In the genomic region with DNA sequence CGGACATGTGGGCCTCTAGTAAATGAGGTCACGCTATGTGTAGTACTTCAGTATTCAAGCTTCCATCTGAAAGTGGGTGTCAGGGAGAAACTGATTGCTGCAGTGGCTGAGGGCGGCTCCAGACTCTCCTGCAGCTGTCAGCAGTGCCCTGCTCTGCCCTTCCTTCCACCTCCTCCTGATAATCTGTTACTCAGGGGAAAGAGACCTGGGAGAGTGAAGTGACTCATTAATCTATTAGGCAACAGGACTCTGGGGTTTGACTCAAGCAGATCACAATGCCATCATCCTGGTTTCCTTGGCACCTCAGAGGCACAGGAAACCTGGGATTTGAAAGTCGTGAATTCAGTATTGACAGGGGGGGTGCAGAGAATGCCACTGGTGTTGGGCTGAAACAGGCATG, we compare ENCODE assay signal across 13 mouse cellular contexts.
A peak's percentile ranks its signal among the peaks of the same experiment; 100 is the strongest.
DNase-seq lines count a peak whose midpoint lies in the region; ATAC-seq and TF ChIP-seq lines count a peak whose summit lies in the region.
"Had no signal": no experiment of that assay in that cellular context is flagged by ENCODE, and none has a peak within 500 bp of the region (broad histone marks: within the 10 kb centered on the region; RNA-seq: fewer than 3 reads in every experiment).

No protein-coding gene starts in this region.

- H3K4me2 ChIP-seq in heart, embryonic 12.5 days: no peak overlapping the region
- no peak overlapping the region for H3K4me2 ChIP-seq in lung, postnatal 0 days (replicated peaks; ENCODE audit: low read depth, low read length)
- H3K4me2 ChIP-seq in limb, embryonic 11.5 days (ENCODE audit: low read depth, severe bottlenecking): no peak overlapping the region
- H3K4me2 ChIP-seq: embryonic facial prominence, embryonic 15.5 days had no signal

- no peak for DNase-seq in heart, postnatal 25 days (ENCODE audit: low spot score)
- DNase-seq in lung, postnatal 0 days (ENCODE audit: low spot score): peak; percentile 18
- no peak for DNase-seq in lung, postnatal 36 days
- peak; percentile 28 for DNase-seq in limb, embryonic 11.5 days (ENCODE audit: low spot score)
- no peak for DNase-seq in thymus, postnatal 0 days (ENCODE audit: low spot score)
- DNase-seq in c-Kit-positive CD71-positive TER-119-positive erythroid progenitor cells, embryonic 14.5 days (ENCODE audit: low spot score): no peak
- DNase-seq: cerebellum, postnatal 10 days; lung, adult 2 months; right cerebral cortex, adult 18-20 months; thymus, postnatal 14 days had no signal

- no peak overlapping the region for H3K9ac ChIP-seq in heart, embryonic 12.5 days
- no peak overlapping the region for H3K9ac ChIP-seq in lung, postnatal 0 days (replicated peaks; ENCODE audit: low read depth)
- no peak overlapping the region for H3K9ac ChIP-seq in limb, embryonic 11.5 days (ENCODE audit: low read length)
- H3K9ac ChIP-seq: embryonic facial prominence, embryonic 15.5 days had no signal

- WGBS in heart, embryonic 12.5 days: 12% methylated on average over 4 of the region's 4 CpGs
- WGBS in lung, postnatal 0 days: 49% methylated on average over 4 of the region's 4 CpGs
- WGBS in limb, embryonic 11.5 days: 33% methylated on average over 4 of the region's 4 CpGs

- peaks cover 9% of the 10 kb centered on the region for H3K4me1 ChIP-seq in heart, embryonic 12.5 days (replicated peaks)
- H3K4me1 ChIP-seq in lung, postnatal 0 days (ENCODE audit: insufficient read depth, low read depth, low read length): no peaks in the 10 kb centered on the region
- no peaks in the 10 kb centered on the region; the same call in 1 of the 2 replicates for H3K4me1 ChIP-seq in limb, embryonic 11.5 days (ENCODE audit: control insufficient read depth, insufficient read depth, low read length)

- no peak overlapping the region for H3K4me3 ChIP-seq in heart, embryonic 12.5 days
- H3K4me3 ChIP-seq in lung, postnatal 0 days (ENCODE audit: low read depth, low read length): no peak overlapping the region
- no peak overlapping the region for H3K4me3 ChIP-seq in limb, embryonic 11.5 days (ENCODE audit: low read depth, low read length)
- H3K4me3 ChIP-seq: embryonic facial prominence, embryonic 15.5 days had no signal

- H3K27me3 ChIP-seq in heart, embryonic 12.5 days (replicated peaks): no peaks in the 10 kb centered on the region
- H3K27me3 ChIP-seq in lung, postnatal 0 days (replicated peaks; ENCODE audit: insufficient read depth, low read length): no peaks in the 10 kb centered on the region
- no peaks in the 10 kb centered on the region for H3K27me3 ChIP-seq in limb, embryonic 11.5 days (ENCODE audit: control insufficient read depth, insufficient read depth, low read length)
- H3K27me3 ChIP-seq: embryonic facial prominence, embryonic 15.5 days had no signal

- no peak for TF ChIP-seq CTCF in lung, postnatal 0 days (IDR thresholded peaks at IDR 0.05)

- intact Hi-C loops in heart, postnatal 25 days (cut with DNase I): no loop called here

- no peak overlapping the region; the same call in 1 of the 2 replicates for H3K27ac ChIP-seq in heart, embryonic 12.5 days (ENCODE audit: poor library complexity, severe bottlenecking)
- H3K27ac ChIP-seq in lung, postnatal 0 days (ENCODE audit: low read length): no peak overlapping the region
- no peak overlapping the region; the same call in 1 of the 2 replicates for H3K27ac ChIP-seq in limb, embryonic 11.5 days (replicated peaks; ENCODE audit: low read depth, low read length)
- H3K27ac ChIP-seq: embryonic facial prominence, embryonic 15.5 days had no signal

- ATAC-seq in heart, embryonic 12.5 days (ENCODE audit: insufficient number of reproducible peaks, low FRiP score): peak; percentile 64; the same call in 1 of the 2 replicates
- no peak for ATAC-seq in lung, postnatal 0 days
- no peak for ATAC-seq in limb, embryonic 11.5 days (ENCODE audit: insufficient number of reproducible peaks, low FRiP score, low TSS enrichment, low read depth)
- ATAC-seq: CD4-positive, CD25-positive, alpha-beta regulatory T cell, adult 4 months had no signal

- TF ChIP-seq EP300 in lung, postnatal 0 days (IDR thresholded peaks at IDR 0.05): no peak

- H3K36me3 ChIP-seq in heart, embryonic 12.5 days: no peaks in the 10 kb centered on the region
- H3K36me3 ChIP-seq in lung, postnatal 0 days (ENCODE audit: insufficient read depth, low read length): no peaks in the 10 kb centered on the region
- no peaks in the 10 kb centered on the region for H3K36me3 ChIP-seq in limb, embryonic 11.5 days (ENCODE audit: control insufficient read depth, insufficient read depth, low read length)
- H3K36me3 ChIP-seq: embryonic facial prominence, embryonic 15.5 days had no signal

- H3K9me3 ChIP-seq in heart, embryonic 12.5 days (replicated peaks): no peaks in the 10 kb centered on the region
- no peaks in the 10 kb centered on the region for H3K9me3 ChIP-seq in lung, postnatal 0 days (ENCODE audit: low read length)
- H3K9me3 ChIP-seq in limb, embryonic 11.5 days (ENCODE audit: control insufficient read depth, low read length): no peaks in the 10 kb centered on the region
- H3K9me3 ChIP-seq: embryonic facial prominence, embryonic 15.5 days had no signal

Comparison
In these comparisons a context has a peak if more than half of its experiments do, and no peak if none do; other contexts are left out.
1. DNase-seq: peak in lung, postnatal 0 days (single experiment) and limb, embryonic 11.5 days (single experiment); none in heart, postnatal 25 days (single experiment), lung, postnatal 36 days (single experiment), thymus, postnatal 0 days (single experiment) and c-Kit-positive CD71-positive TER-119-positive erythroid progenitor cells, embryonic 14.5 days (single experiment).